Mouse (Mus musculus): ENCODE results near the gene Rap2c. TPM values are rescaled to one million over a fixed set of nuclear protein-coding genes. Genes with fewer than 3 reads are reported as not detected.

Gene Rap2c
- polyA plus RNA-seq, 1 experiment from 2014 or later, result 13.0 TPM

DNA sequence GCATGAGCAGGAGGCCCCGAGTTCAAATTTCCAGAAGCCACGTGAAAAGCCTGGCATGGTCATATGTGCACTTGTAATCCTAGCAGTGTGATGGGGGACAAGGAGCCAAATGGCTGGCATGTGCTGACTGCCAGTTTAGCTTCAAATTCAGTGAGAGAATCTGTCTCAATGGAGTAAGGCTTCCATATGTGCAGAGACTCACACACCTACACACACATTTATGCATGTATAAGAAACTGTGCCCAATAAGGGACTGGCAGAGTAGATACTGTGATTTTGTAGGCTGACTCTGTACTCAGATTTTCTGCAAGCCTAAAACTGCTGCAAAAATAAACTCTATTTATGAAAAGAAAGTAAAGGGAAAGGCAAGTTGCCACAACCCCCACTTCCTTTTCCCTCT lies 39.4 kb downstream of the Rap2c start:
- no peak for TF ChIP-seq CTCF (IDR thresholded peaks at IDR 0.05; ENCODE audit: low read depth)
- no peaks in the 10 kb centered on the region for H3K9me3 ChIP-seq (replicated peaks; ENCODE audit: low read length)
- H3K4me1 ChIP-seq (replicated peaks; ENCODE audit: insufficient read depth, low read length), result no peaks in the 10 kb centered on the region
- WGBS, result 64% methylated on average over 2 of the region's 2 CpGs
- no peak overlapping the region for H3K27ac ChIP-seq
- no peak overlapping the region for H3K9ac ChIP-seq (ENCODE audit: low read depth, low read length)
- no peaks in the 10 kb centered on the region for H3K36me3 ChIP-seq (ENCODE audit: insufficient read depth, low read length)
- H3K4me2 ChIP-seq (ENCODE audit: low read length), result no peak overlapping the region
- DNase-seq (ENCODE audit: low spot score) (no peak), ATAC-seq (replicated peaks; ENCODE audit: low FRiP score, low read depth) (no peak)
- no peak overlapping the region for H3K4me3 ChIP-seq (replicated peaks; ENCODE audit: low read depth, low read length)
- no peaks in the 10 kb centered on the region for H3K27me3 ChIP-seq (ENCODE audit: insufficient read depth, low read length)

DNA sequence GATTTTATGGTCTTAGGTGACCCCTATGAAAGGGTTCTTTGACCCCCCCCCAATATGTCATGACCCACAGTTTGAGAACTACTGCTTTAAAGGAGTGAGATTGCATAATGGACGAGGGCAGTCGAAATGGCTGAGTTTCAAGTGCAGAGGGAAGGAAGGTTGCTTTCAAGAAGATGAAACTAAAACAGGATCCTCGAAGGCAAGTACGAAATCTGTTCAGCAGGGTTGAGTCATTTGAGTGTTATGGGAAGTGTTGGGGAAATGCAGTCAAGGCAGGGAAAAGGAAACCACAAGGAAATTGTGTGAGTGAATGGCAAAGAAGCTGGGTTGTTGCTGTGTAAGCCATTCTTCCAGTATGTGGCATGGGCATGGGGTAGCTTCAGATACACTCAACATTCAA lies 45.7 kb downstream of the Rap2c start:
- 86% methylated on average over 4 of the region's 4 CpGs for WGBS
- no peak overlapping the region for H3K27ac ChIP-seq
- no peaks in the 10 kb centered on the region for H3K4me1 ChIP-seq (replicated peaks; ENCODE audit: insufficient read depth, low read length)
- no peak overlapping the region for H3K4me3 ChIP-seq (replicated peaks; ENCODE audit: low read depth, low read length)
- ATAC-seq (replicated peaks; ENCODE audit: low FRiP score, low read depth) (no peak), DNase-seq (ENCODE audit: low spot score) (no peak)
- TF ChIP-seq CTCF (IDR thresholded peaks at IDR 0.05; ENCODE audit: low read depth), result no peak
- H3K9ac ChIP-seq (ENCODE audit: low read depth, low read length), result no peak overlapping the region
- no peaks in the 10 kb centered on the region for H3K9me3 ChIP-seq (replicated peaks; ENCODE audit: low read length)
- H3K4me2 ChIP-seq (ENCODE audit: low read length), result no peak overlapping the region
- no peaks in the 10 kb centered on the region for H3K36me3 ChIP-seq (ENCODE audit: insufficient read depth, low read length)
- no peaks in the 10 kb centered on the region for H3K27me3 ChIP-seq (ENCODE audit: insufficient read depth, low read length)

DNA sequence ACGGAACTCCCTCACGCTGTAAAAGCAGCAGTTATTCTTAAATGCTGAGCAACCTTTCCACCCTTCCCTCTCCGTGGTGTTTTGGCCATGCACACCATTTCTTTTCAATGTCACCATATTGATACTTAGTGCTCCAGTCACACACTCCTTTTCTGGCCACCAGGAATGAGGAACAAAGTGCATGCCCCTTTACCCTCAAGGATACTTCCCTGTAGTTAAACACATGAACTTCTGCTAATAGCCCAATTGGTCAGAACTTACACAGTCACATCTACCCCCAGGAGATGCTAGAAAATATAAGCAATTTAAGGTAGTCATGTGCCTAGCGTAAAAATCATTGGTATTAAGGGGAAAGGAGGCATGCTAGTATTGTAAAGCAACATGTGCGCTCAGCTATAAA lies 47.9 kb downstream of the Rap2c start:
- Histone ChIP-seq H3K9me3 (replicated peaks; ENCODE audit: low read length) (no peaks in the 10 kb centered on the region), H3K9ac (ENCODE audit: low read depth, low read length) (no peak overlapping the region), H3K36me3 (ENCODE audit: insufficient read depth, low read length) (no peaks in the 10 kb centered on the region), H3K4me3 (replicated peaks; ENCODE audit: low read depth, low read length) (no peak overlapping the region), H3K4me2 (ENCODE audit: low read length) (no peak overlapping the region), H3K27me3 (ENCODE audit: insufficient read depth, low read length) (no peaks in the 10 kb centered on the region), H3K4me1 (replicated peaks; ENCODE audit: insufficient read depth, low read length) (no peaks in the 10 kb centered on the region), H3K27ac (no peak overlapping the region)
- WGBS, result 87% methylated on average over 5 of the region's 5 CpGs
- TF ChIP-seq CTCF (IDR thresholded peaks at IDR 0.05; ENCODE audit: low read depth), result no peak
- no peak for ATAC-seq (replicated peaks; ENCODE audit: low FRiP score, low read depth)
- DNase-seq (ENCODE audit: low spot score), result no peak

DNA sequence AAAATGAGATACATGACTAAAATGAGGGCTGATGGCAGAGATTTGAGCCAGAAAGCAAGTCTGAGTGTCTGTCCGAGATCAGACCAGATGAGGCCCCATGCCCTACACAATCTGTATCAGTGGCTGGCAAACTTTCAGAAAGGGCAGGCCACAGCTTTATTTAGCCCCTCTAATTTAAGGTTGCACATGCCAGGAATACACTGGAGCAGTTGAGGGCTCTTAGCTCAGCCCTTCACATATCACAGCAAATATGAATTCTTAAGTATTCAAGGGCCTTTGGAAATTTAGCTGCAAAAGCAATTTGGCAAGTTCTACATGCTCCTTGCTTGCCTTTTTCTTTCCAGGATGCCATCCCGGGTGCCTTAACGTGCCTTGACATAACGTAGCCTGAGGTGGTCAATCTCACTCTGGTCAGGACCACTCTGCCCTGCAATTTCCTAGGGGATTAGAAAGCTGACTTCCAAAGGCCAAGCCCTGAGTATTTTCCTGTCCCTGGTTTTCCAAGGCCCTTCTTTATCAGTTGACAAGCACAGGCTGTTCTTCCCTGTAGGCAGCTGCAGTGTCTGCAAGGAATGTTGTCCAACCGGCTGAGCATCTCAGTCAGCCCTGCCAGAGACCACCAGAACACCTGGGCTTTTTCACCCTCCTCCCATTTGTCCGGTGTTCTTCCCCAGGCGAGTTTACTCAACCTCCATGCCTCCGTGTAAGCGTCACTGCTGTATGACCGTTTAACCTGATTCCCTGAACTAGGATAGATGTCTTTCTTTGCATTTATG lies 49.5 kb downstream of the Rap2c start:
- Histone ChIP-seq H3K36me3 (ENCODE audit: insufficient read depth, low read length) (no peaks in the 10 kb centered on the region), H3K4me2 (ENCODE audit: low read length) (no peak overlapping the region), H3K4me3 (replicated peaks; ENCODE audit: low read depth, low read length) (no peak overlapping the region), H3K9ac (ENCODE audit: low read depth, low read length) (no peak overlapping the region), H3K27ac (no peak overlapping the region), H3K9me3 (replicated peaks; ENCODE audit: low read length) (no peaks in the 10 kb centered on the region), H3K4me1 (replicated peaks; ENCODE audit: insufficient read depth, low read length) (no peaks in the 10 kb centered on the region), H3K27me3 (ENCODE audit: insufficient read depth, low read length) (no peaks in the 10 kb centered on the region)
- TF ChIP-seq CTCF (IDR thresholded peaks at IDR 0.05; ENCODE audit: low read depth), result no peak
- DNase-seq (ENCODE audit: low spot score) (no peak), ATAC-seq (replicated peaks; ENCODE audit: low FRiP score, low read depth) (no peak)
- WGBS, result 57% methylated on average over 10 of the region's 10 CpGs

DNA sequence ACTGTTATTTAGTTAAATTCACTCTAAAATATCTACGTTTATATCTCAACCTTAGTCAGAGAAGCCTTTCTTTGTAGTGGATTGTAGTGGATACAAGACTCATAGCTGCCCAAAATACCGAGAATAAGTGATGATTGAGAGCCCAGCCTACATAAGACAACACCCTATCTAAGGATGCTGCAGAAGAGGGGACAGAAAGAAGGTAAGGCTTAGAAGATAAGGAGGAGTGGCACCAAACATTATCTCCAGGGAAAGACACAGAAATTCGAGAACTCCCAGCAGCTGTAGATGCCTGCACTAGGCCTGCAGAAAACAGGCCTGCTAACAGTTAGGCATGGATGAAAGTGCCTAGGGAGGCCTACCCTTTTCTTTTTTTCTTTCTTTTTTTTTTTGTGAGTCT lies 52.7 kb downstream of the Rap2c start:
- no peak overlapping the region for H3K9ac ChIP-seq (ENCODE audit: low read depth, low read length)
- 63% methylated on average over 3 of the region's 3 CpGs for whole genome bisulfite sequencing

DNA sequence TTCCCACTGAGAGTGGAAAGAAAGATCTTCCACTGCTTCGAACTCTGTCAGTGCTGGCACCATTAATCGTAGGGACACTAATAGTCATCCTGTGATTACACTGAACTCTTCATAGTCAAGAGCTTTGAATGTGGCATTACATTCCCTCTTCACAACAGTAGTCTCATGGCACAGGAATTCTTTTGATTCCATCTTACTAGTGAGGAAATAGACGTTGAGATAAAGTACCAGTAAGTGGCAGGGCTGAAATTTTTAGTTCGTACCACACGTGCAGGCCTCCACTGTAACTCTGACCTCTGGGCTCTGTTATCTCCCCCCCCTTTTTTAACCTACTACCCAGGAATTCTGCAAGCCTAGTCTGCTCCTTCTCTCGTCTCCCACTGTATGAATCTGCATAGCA lies 54.9 kb downstream of the Rap2c start:
- no peak overlapping the region for H3K27ac ChIP-seq
- no peak overlapping the region for H3K9ac ChIP-seq (ENCODE audit: low read depth, low read length)
- H3K36me3 ChIP-seq (ENCODE audit: insufficient read depth, low read length), result no peaks in the 10 kb centered on the region
- 75% methylated on average over 6 of the region's 6 CpGs for WGBS
- no peaks in the 10 kb centered on the region for H3K4me1 ChIP-seq (replicated peaks; ENCODE audit: insufficient read depth, low read length)
- H3K27me3 ChIP-seq (ENCODE audit: insufficient read depth, low read length), result no peaks in the 10 kb centered on the region
- H3K9me3 ChIP-seq (replicated peaks; ENCODE audit: low read length), result no peaks in the 10 kb centered on the region
- ATAC-seq (replicated peaks; ENCODE audit: low FRiP score, low read depth) (no peak), DNase-seq (ENCODE audit: low spot score) (no peak)
- H3K4me2 ChIP-seq (ENCODE audit: low read length), result no peak overlapping the region
- no peak for TF ChIP-seq CTCF (IDR thresholded peaks at IDR 0.05; ENCODE audit: low read depth)
- no peak overlapping the region for H3K4me3 ChIP-seq (replicated peaks; ENCODE audit: low read depth, low read length)

More for the DNA sequence above, 52.7 kb downstream of the Rap2c start:
- Histone ChIP-seq H3K9me3 (replicated peaks; ENCODE audit: low read length) (no peaks in the 10 kb centered on the region), H3K4me3 (replicated peaks; ENCODE audit: low read depth, low read length) (no peak overlapping the region), H3K4me2 (ENCODE audit: low read length) (no peak overlapping the region), H3K4me1 (replicated peaks; ENCODE audit: insufficient read depth, low read length) (no peaks in the 10 kb centered on the region), H3K27me3 (ENCODE audit: insufficient read depth, low read length) (no peaks in the 10 kb centered on the region), H3K27ac (no peak overlapping the region), H3K36me3 (ENCODE audit: insufficient read depth, low read length) (no peaks in the 10 kb centered on the region)
- no peak for ATAC-seq (replicated peaks; ENCODE audit: low FRiP score, low read depth)
- no peak for TF ChIP-seq CTCF (IDR thresholded peaks at IDR 0.05; ENCODE audit: low read depth)
- no peak for DNase-seq (ENCODE audit: low spot score)

Other genes starting within 250 kb of the Rap2c start
- 4.3 and 4.8 TPM in 2 replicates for gene Stk26, start 177.0 kb downstream of the Rap2c start, polyA plus RNA-seq (2015; fragmentation: Nextera tagmentation; extraction: Ambion mirVana)
- not detected in 2 replicates for gene Frmd7, start 75.3 kb downstream of the Rap2c start, polyA plus RNA-seq (2015; fragmentation: Nextera tagmentation; extraction: Ambion mirVana)
- gene Mbnl3, start 188.5 kb upstream of the Rap2c start, polyA plus RNA-seq (2015; fragmentation: Nextera tagmentation; extraction: Ambion mirVana), result 4.9 TPM in 2 replicates